Mouse (Mus musculus) gastrocnemius, adult 2 months (tissue): ENCODE results near the gene Ptpn7. TPM values are rescaled to one million over a fixed set of nuclear protein-coding genes. Genes with fewer than 3 reads are reported as not detected.
A peak's percentile ranks its signal among the peaks of the same experiment; 100 is the strongest.

ENCODE experiments used
- DNase-seq: peaks from one replicate; pipeline ENCODE4 v3.0.0; 2022
- H3K27ac ChIP-seq: fragments of 200-600 bp; 2 replicates; pipeline ENCODE4 v1.8.1; 2022; ENCODE audit warnings: mild to moderate bottlenecking
- H3K4me3 ChIP-seq: fragments of 200-600 bp; 2 replicates; pipeline ENCODE4 v1.8.1; 2022; ENCODE audit warnings: mild to moderate bottlenecking, moderate library complexity
- CTCF ChIP-seq: fragments of 200-600 bp; IDR thresholded peaks from 2 replicates; pipeline ENCODE4 v1.8.1; 2022; ENCODE audit warnings: antibody characterized with exemption, mild to moderate bottlenecking, moderate library complexity
- intact Hi-C: fragments of 180-260 bp; cut with DNase I; formaldehyde crosslinking; loops from one replicate; pipeline ENCODE4 v1.15.1; 2025
- long read RNA-seq, 2 experiments: library from polyadenylated mRNA; stranded (forward); transcript quantifications; one replicate each; pipeline ENCODE4 v2.0.0; 2021
- total RNA-seq, 2 experiments: library from RNA; stranded (reverse); gene quantifications; 2 replicates each; pipeline ENCODE4 v1.2.3; 2021

Ptpn7 gene
- under 1 TPM in 1 of 2 experiments, not detected in 1; 0.17 TPM for total RNA-seq
- long read RNA-seq, experiment 1, result 0 reads
- long read RNA-seq, experiment 2, partial matches to known transcripts, result 0 of 1 reads
- long read RNA-seq, experiment 2, other reads (novel, unspliced or antisense), result 1 of 1 reads

DNA sequence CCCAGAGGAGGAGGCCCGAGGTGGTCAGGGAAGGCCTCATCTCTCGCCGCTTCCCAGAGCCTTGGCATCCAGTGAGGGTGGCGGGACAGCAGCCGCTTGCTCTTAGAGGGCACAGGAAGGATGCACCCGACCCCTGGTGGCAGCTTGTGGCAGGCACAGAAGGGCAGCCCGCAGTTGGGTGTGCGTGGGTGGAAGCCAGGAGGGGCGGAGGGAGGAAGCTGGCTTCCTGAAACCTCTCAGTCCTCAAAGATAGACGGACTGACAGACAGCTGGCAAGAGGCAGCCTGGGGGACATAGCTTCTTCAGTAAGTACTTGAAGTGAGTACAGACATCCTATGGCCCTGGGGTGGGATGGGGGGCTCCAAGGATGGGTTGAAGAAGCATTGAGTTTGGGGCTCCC lies at the start of gene Ptpn7:
Ptpn7 (plus strand) TSS at position 228 of the 400 bp plus-strand sequence.
- TF ChIP-seq CTCF, result peak; percentile 64
- DNase-seq, result peak; percentile 74
- Histone ChIP-seq H3K4me3 (peak within 1 kb of the TSS; percentile 28), H3K27ac (peak within 1 kb of the TSS; percentile 51; the same call in 1 of the 2 replicates)
- intact Hi-C loops, result no loop called here

DNA sequence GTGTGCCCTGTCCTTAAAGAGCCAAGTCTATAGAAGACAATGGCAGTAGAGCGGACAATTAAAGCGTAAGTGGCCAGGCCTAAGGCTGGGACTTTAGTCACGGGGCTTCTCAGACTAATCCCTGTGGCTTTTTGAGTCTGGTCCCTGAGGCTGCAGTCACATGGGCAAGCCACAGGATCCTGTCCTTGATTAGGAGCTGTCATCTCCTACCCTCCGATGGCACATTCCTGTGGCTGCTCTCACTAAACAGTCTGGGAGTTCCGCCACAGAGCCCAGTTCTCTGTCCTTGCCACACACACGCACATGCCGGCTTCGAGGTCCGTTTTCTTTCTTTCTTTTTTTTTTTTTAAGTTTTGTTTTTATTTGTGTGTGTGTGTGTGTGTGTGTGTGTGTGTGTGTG lies 49.0 kb upstream of the Ptpn7 start:
- no peak for TF ChIP-seq CTCF
- peak; percentile 12 for DNase-seq
- Histone ChIP-seq H3K27ac (no peak overlapping the region), H3K4me3 (no peak overlapping the region)
- intact Hi-C loops, result no loop called here

DNA sequence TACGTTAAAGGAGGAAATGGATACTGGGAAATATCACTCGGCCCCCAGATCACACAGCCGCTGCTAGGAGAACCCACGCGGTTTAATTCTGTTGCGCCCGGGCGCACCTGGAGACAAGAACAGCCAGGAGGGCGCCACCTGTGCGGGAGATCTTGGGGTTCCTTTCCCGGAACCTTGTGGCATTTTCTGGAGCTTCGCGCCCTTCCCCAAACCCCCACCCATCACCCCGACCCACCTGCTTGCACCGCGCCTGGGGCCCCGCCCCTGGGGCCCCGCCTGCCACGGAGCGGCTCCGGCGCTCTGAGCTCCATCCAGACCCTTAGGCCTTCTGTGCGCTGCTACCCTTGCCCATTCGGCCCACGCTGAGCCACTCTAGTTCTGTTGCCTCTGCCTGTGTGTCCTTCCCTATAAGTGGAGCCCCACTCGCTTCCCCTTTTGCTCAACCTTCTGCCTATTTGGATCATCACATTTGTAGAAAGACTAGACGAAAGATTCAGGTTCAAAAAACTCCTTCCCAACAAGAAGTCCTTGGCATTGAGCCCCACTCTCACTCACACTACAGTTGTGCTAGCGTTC lies 47.1 kb upstream of the Ptpn7 start:
- DNase-seq, result peak; percentile 13
- intact Hi-C loops, result no loop called here
- Histone ChIP-seq H3K27ac (no peak overlapping the region), H3K4me3 (no peak overlapping the region)
- TF ChIP-seq CTCF, result no peak

- peak; percentile 6 for DNase-seq
- TF ChIP-seq CTCF, result no peak
- Histone ChIP-seq H3K4me3 (no peak overlapping the region), H3K27ac (no peak overlapping the region)
- intact Hi-C loops, result no loop called here
These were observed 46.5 kb upstream of the Ptpn7 start for GRCm38 (mm10) chr1:135086015-135086414.

- intact Hi-C loops, result no loop called here
- Histone ChIP-seq H3K4me3 (no peak overlapping the region), H3K27ac (no peak overlapping the region)
- no peak for DNase-seq
- no peak for TF ChIP-seq CTCF
These were observed 45.1 kb upstream of the Ptpn7 start for GRCm38 (mm10) chr1:135087414-135087813.

- intact Hi-C loops, result loop anchor here (5.0 kb wide), 1 partner anchor 37 kb away; no protein-coding TSS in a partner anchor
- no peak overlapping the region for H3K27ac ChIP-seq
- no peak for TF ChIP-seq CTCF
These were observed 42.9 kb upstream of the Ptpn7 start for GRCm38 (mm10) chr1:135089626-135090025.

DNA sequence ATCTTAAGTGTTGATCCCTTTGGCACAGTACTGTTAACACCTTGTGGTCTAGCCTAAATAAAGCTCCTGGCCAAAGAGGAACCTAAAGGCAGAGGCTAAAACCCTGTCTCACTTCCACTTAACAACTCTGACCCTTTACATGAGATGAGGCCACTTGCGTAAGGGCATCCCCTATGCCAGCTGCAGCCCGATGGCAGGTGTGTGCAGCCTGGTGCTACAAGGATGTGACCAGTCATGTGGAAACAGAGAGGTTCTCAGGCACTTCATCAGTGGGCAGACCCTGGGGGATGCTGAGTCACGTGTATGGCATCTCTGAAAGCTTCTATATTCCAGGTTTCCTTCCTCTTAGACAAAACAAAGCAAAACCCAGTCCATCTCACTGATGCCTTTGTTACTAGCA lies 41.6 kb upstream of the Ptpn7 start:
- no peak overlapping the region for H3K27ac ChIP-seq
- H3K4me3 ChIP-seq, result no peak overlapping the region
- no peak for TF ChIP-seq CTCF
- DNase-seq, result peak; percentile 5
- intact Hi-C loops, result loop anchor here (5.0 kb wide), 1 partner anchor 39 kb away; no protein-coding TSS in a partner anchor

More at GRCm38 (mm10) chr1:135089626-135090025, 42.9 kb upstream of the Ptpn7 start:
- peak; percentile 71 for DNase-seq
- no peak overlapping the region for H3K4me3 ChIP-seq

GRCm38 (mm10) chr1:135094723-135095122 lies 37.8 kb upstream of the Ptpn7 start:
- Histone ChIP-seq H3K27ac (no peak overlapping the region), H3K4me3 (no peak overlapping the region)
- TF ChIP-seq CTCF, result peak; percentile 6; the same call in 1 of the 2 replicates
- intact Hi-C loops, result loop anchor here (5.0 kb wide), 1 partner anchor 42 kb away; no protein-coding TSS in a partner anchor
- DNase-seq, result no peak

GRCm38 (mm10) chr1:135095189-135095588 lies 37.3 kb upstream of the Ptpn7 start:
- Histone ChIP-seq H3K27ac (no peak overlapping the region), H3K4me3 (no peak overlapping the region)
- peak; percentile 7 for DNase-seq
- no peak for TF ChIP-seq CTCF
- intact Hi-C loops, result no loop called here

DNA sequence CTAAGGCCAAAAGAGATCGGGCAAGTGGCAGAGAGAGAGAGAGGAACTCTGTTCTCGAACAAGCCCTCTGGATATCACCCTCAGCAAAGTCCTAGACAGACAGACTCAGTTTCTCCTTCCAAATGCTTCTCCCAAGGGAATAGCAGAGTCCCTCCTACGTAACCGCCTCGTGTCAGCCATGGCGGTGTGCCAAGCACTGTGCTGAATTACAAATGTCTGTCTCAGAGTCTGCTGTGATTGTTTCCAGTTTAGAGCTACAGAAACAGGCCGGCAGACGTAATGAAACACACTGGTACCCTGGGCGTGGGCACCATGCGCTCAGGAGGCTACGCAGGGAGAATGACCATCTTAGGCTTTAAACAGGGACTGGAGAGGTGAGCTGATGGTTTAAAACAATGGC lies 36.2 kb upstream of the Ptpn7 start:
- intact Hi-C loops, result no loop called here
- H3K4me3 ChIP-seq, result no peak overlapping the region
- DNase-seq, result no peak
- no peak for TF ChIP-seq CTCF
- peak overlapping the region; percentile 12; the same call in 1 of the 2 replicates for H3K27ac ChIP-seq

GRCm38 (mm10) chr1:135097441-135097840 lies 35.1 kb upstream of the Ptpn7 start:
- DNase-seq, result no peak
- H3K4me3 ChIP-seq, result no peak overlapping the region
- TF ChIP-seq CTCF, result no peak
- H3K27ac ChIP-seq, result no peak overlapping the region
- intact Hi-C loops, result no loop called here

DNA sequence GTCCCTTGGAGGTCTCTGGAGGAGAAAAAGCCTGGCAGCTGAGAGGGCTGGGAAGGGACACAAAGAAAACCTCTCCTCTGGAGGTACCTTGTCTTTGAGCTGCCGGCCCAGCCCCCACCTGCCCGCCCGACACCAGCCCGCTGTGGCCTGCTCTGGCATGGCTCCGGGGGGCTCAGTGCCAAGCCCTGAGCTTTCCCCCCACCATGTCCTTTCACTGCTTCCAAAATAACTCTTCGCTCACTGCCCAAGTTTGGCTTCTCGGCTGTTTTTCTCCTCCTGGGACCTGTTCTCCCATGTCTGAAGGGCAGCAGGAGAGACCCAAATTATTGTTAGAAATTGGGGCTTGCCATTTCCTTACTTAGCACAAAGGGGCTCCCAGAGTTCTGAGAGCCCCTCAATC lies 34.1 kb upstream of the Ptpn7 start:
- H3K4me3 ChIP-seq, result peak overlapping the region; percentile 4
- intact Hi-C loops, result no loop called here
- peak overlapping the region; percentile 88 for H3K27ac ChIP-seq
- no peak for TF ChIP-seq CTCF
- DNase-seq, result peak; percentile 91

- Histone ChIP-seq H3K4me3 (no peak overlapping the region), H3K27ac (no peak overlapping the region)
- intact Hi-C loops, result no loop called here
- DNase-seq, result no peak
- no peak for TF ChIP-seq CTCF
These were observed 32.1 kb upstream of the Ptpn7 start for GRCm38 (mm10) chr1:135100400-135100799.

DNA sequence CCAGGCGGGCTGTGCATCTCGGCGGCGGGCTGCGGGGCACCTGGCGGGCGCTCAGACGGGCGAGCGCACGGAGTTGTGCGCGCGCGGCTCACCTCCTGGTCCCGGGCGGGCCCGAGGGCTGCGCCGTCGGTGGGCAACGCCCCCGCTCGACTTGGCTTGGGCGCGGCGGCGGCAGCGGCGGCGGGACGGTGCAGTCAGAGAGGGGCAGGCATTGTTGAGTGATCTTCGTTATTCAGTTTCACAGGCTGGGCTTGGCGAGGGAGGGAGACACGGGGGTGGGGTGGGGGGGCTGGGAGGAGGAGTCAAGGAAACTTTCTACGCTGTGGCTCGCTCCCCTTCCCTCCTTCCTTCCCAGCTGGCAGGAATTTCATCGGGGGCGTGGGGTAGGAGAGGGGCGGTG lies 27.4 kb upstream of the Ptpn7 start, which contains the start of gene Lgr6:
Lgr6 (minus strand) TSS at position 153 of the 400 bp plus-strand sequence.
- intact Hi-C loops, result loop anchor here (5.0 kb wide), 2 partner anchors 73 to 133 kb away; no protein-coding TSS in a partner anchor
- DNase-seq, result peak; percentile 43
- no peak for TF ChIP-seq CTCF
- H3K4me3 ChIP-seq, result peak within 1 kb of the TSS; percentile 63
- H3K27ac ChIP-seq, result no peak within 1 kb of the TSS
